Mouse (Mus musculus) Patski (cell line): ENCODE data around the gene Slc25a45. TPM values are rescaled to one million over a fixed set of nuclear protein-coding genes. Genes with fewer than 3 reads are reported as not detected.
A peak's percentile ranks its signal among the peaks of the same experiment; 100 is the strongest.

Experiments
- ATAC-seq: fragments of 100-300 bp; one replicate; pipeline ENCODE4 v1.8.0; 2021
- CTCF ChIA-PET: fragments of 350-600 bp; sonication (Branson Sonifier 250); formaldehyde crosslinking; loops from one replicate; lab custom pipeline; 2022; ENCODE audit warnings: inconsistent platforms; lab: Charles Lee
- POLR2A ChIA-PET: fragments of 350-600 bp; sonication (Branson Sonifier 250); formaldehyde crosslinking; loops from one replicate; lab custom pipeline; 2022; ENCODE audit warnings: antibody characterized with exemption, inconsistent platforms; lab: Charles Lee
- DNase-seq: peaks from one replicate; pipeline ENCODE4 v3.0.0-alpha.2; 2011; ENCODE audit warnings: low read depth, low spot score
- H3K27me3 ChIP-seq: fragments of 371-371 bp; one replicate; pipeline ENCODE4 v1.5.1; 2021
- CTCF ChIP-seq: fragments of 100-300 bp; IDR thresholded peaks from one replicate; pipeline ENCODE4 v1.5.1; 2021
- in situ Hi-C: fragments of 300-500 bp; cut with MboI; formaldehyde crosslinking; loops from 3 replicates; pipeline ENCODE4 v1.11.1; 2018; ENCODE audit warnings: low pct_unique_long_range_greater_than_20kb, mixed read lengths
- polyA plus RNA-seq: library from polyadenylated mRNA; unstranded; gene quantifications from one replicate; pipeline ENCODE4 v1.2.3, GENCODE M21; 2021

Slc25a45 gene
- polyA plus RNA-seq, 1 experiment from 2014 or later, result 7.1 TPM

GRCm38 (mm10) chr19:5923990-5924712 is 46.5 kb downstream of the Slc25a45 start:
- no peak for DNase-seq
- H3K27me3 ChIP-seq, result no peaks in the 10 kb centered on the region
- peak; percentile 36 for ATAC-seq
- in situ Hi-C loops, result loop anchor here (5.0 kb wide), 2 partner anchors 38 to 93 kb away; partner anchors contain the start of genes Capn1 and Pola2
- CTCF ChIA-PET, result interaction anchor here (0.8 to 5.9 kb wide), 18 partner anchors 9 to 137 kb away, joined by 3 to 100 read pairs (median 5); partner anchors contain the start of genes Capn1, Dpf2 and Pola2
- peak; percentile 98 for TF ChIP-seq CTCF
- POLR2A ChIA-PET, result interaction anchor here (0.7 to 2.8 kb wide), 4 partner anchors 13 to 92 kb away, joined by 3 to 25 read pairs (median 4); partner anchors contain the start of gene Capn1

DNA sequence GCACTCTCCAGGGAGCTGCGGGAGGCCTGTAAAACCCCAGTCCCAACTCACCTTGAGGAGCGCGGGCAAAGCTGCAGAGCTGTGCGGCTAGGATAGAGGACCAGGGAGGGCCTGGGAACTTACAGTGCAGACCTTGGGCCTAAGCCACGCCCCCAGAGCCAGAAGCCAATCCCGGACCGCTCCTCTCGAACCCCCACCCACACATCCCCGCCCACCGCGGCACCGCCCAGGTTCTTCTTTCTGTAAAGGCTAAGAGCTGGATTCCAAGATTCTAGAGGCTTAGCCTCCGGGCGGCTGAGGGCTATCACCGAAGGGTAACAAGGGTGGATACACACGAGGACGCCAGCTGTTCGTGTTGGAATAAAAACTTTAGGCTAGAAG is 47.1 kb downstream of the Slc25a45 start, which contains the start of gene Cdc42ep2:
Gene Cdc42ep2 (minus strand): TSS at position 104 of the 381 bp plus-strand sequence.
- H3K27me3 ChIP-seq, result no peaks in the 10 kb centered on the region
- TF ChIP-seq CTCF, result no peak
- ATAC-seq (peak; percentile 87), DNase-seq (no peak)
- in situ Hi-C loops, result loop anchor here (5.0 kb wide), 2 partner anchors 38 to 93 kb away; partner anchors contain the start of genes Capn1 and Pola2
- POLR2A ChIA-PET, result interaction anchor here (2.8 kb wide), 1 partner anchor 31 kb away, joined by 25 read pairs; no protein-coding TSS in a partner anchor
- CTCF ChIA-PET, result interaction anchor here (0.8 to 5.9 kb wide), 16 partner anchors 10 to 138 kb away, joined by 3 to 100 read pairs (median 5); partner anchors contain the start of genes Capn1, Dpf2 and Pola2

- ChIA-PET POLR2A (interaction anchor here (0.8 to 2.8 kb wide), 5 partner anchors 16 to 80 kb away, joined by 3 to 25 read pairs (median 3); no protein-coding TSS in a partner anchor), CTCF (interaction anchor here (1.0 to 5.9 kb wide), 9 partner anchors 11 to 138 kb away, joined by 3 to 100 read pairs (median 7); partner anchors contain the start of genes Capn1, Dpf2 and Pola2)
- ATAC-seq (no peak), DNase-seq (no peak)
- H3K27me3 ChIP-seq, result no peaks in the 10 kb centered on the region
- in situ Hi-C loops, result no loop called here
- TF ChIP-seq CTCF, result no peak
Measured at GRCm38 (mm10) chr19:5925311-5925855, 47.8 kb downstream of the Slc25a45 start.

DNA sequence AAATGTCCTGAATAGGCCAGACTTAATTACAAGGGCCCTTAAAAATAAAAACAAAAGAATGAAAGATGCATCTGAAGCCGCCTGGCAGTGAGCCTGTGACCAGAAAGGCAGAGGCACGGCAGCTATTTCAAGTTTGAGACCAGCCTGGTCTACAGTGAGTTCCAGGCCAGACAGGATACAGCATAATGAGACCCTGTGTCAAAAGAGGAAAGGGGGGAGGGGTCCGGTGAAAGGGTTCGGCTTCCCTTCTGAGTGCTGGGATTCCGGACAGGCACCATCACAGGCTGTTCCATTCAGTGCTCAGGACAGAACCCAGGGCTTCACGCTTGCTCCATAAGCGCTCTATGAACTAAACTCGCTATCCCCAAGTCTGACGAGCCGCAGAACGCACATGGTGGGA is 49.4 kb downstream of the Slc25a45 start:
- CTCF ChIA-PET, result interaction anchor here (5.9 kb wide), 1 partner anchor 29 kb away, joined by 100 read pairs; no protein-coding TSS in a partner anchor
- POLR2A ChIA-PET, result no interaction called here
- no peak for ATAC-seq
- in situ Hi-C loops, result no loop called here
- no peak for DNase-seq
- TF ChIP-seq CTCF, result no peak
- no peaks in the 10 kb centered on the region for H3K27me3 ChIP-seq

GRCm38 (mm10) chr19:5927532-5927931 is 49.9 kb downstream of the Slc25a45 start:
- DNase-seq, result no peak
- ChIA-PET CTCF (no interaction called here), POLR2A (interaction anchor here (0.7 kb wide), 2 partner anchors 93 to 128 kb away, joined by 5 read pairs; no protein-coding TSS in a partner anchor)
- no peaks in the 10 kb centered on the region for H3K27me3 ChIP-seq
- in situ Hi-C loops, result no loop called here
- TF ChIP-seq CTCF, result no peak
- no peak for ATAC-seq

GRCm38 (mm10) chr19:5928104-5928503 is 50.5 kb downstream of the Slc25a45 start:
- ChIA-PET CTCF (interaction anchor here (2.8 kb wide), 1 partner anchor 28 kb away, joined by 12 read pairs; no protein-coding TSS in a partner anchor), POLR2A (interaction anchor here (0.6 to 0.7 kb wide), 4 partner anchors 93 to 1577 kb away, joined by 5 to 7 read pairs (median 6); partner anchors contain the start of gene Syvn1)
- H3K27me3 ChIP-seq, result no peaks in the 10 kb centered on the region
- in situ Hi-C loops, result no loop called here
- no peak for DNase-seq
- no peak for ATAC-seq
- TF ChIP-seq CTCF, result no peak

- H3K27me3 ChIP-seq, result no peaks in the 10 kb centered on the region
- DNase-seq, result no peak
- in situ Hi-C loops, result no loop called here
- ChIA-PET CTCF (interaction anchor here (2.8 kb wide), 1 partner anchor 27 kb away, joined by 12 read pairs; no protein-coding TSS in a partner anchor), POLR2A (interaction anchor here (0.6 kb wide), 3 partner anchors 17 to 1577 kb away, joined by 7 to 8 read pairs (median 7); partner anchors contain the start of gene Syvn1)
- no peak for TF ChIP-seq CTCF
- no peak for ATAC-seq
Measured at GRCm38 (mm10) chr19:5928546-5928945, 50.9 kb downstream of the Slc25a45 start.

- ChIA-PET POLR2A (interaction anchor here (0.7 to 1.1 kb wide), 3 partner anchors 10 to 26 kb away, joined by 3 to 4 read pairs (median 3); partner anchors contain the start of gene Dpf2), CTCF (interaction anchor here (0.9 to 2.8 kb wide), 3 partner anchors 10 to 26 kb away, joined by 3 to 12 read pairs (median 4); no protein-coding TSS in a partner anchor)
- TF ChIP-seq CTCF, result no peak
- H3K27me3 ChIP-seq, result no peaks in the 10 kb centered on the region
- no peak for DNase-seq
- in situ Hi-C loops, result no loop called here
- no peak for ATAC-seq
Measured at GRCm38 (mm10) chr19:5929634-5930596, 52.3 kb downstream of the Slc25a45 start.

DNA sequence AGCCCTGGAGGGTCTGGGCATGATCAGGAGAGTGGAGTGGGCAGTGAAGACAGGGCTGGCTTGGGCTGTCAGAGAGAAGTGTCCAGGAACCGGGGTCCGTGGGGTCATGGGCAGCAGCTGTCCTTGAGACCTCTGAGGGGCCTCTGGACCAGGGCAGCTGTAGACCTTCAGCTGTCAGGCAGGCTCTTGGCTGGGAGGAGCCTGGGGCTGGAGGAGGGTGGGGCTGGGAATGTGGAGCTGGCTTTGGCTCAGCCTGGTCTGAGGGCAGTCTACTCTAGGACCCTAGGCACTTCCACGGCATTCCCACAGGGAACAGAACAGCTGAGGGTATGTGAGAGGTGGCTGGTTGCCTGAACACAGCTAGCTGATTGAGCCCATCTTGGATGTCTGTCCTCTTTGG is 57.7 kb downstream of the Slc25a45 start:
- ATAC-seq (no peak), DNase-seq (no peak)
- no peak for TF ChIP-seq CTCF
- CTCF ChIA-PET, result interaction anchor here (1.2 to 1.8 kb wide), 2 partner anchors 21 to 148 kb away, joined by 3 to 5 read pairs; no protein-coding TSS in a partner anchor
- POLR2A ChIA-PET, result interaction anchor here (0.6 kb wide), 1 partner anchor 241 kb away, joined by 3 read pairs; no protein-coding TSS in a partner anchor
- no peaks in the 10 kb centered on the region for H3K27me3 ChIP-seq
- in situ Hi-C loops, result no loop called here

Other genes with a start within 250 kb of the Slc25a45 start
- gene Rela, start 240.3 kb upstream of the Slc25a45 start, polyA plus RNA-seq, result 94.7 TPM
- gene Sipa1, start 214.1 kb upstream of the Slc25a45 start, polyA plus RNA-seq, result 18.1 TPM
- gene Map3k11, start 189.1 kb upstream of the Slc25a45 start, polyA plus RNA-seq, result 45.5 TPM
- 78.8 TPM for gene Pcnx3, start 188.9 kb upstream of the Slc25a45 start, polyA plus RNA-seq
- gene Kcnk7, start 173.4 kb upstream of the Slc25a45 start, polyA plus RNA-seq, result 0.06 TPM
- 39.7 TPM for gene Ehbp1l1, start 151.5 kb upstream of the Slc25a45 start, polyA plus RNA-seq
- 73.0 TPM for gene Fam89b, start 148.2 kb upstream of the Slc25a45 start, polyA plus RNA-seq
- 747 TPM for gene Ltbp3, start 136.9 kb upstream of the Slc25a45 start, polyA plus RNA-seq
- gene Scyl1, start 106.4 kb upstream of the Slc25a45 start, polyA plus RNA-seq, result 117 TPM
- gene Frmd8, start 2.5 kb upstream of the Slc25a45 start, polyA plus RNA-seq, result 30.4 TPM
- gene Tigd3, start 16.3 kb downstream of the Slc25a45 start, polyA plus RNA-seq, result 1.2 TPM
- 94.5 TPM for gene Dpf2, start 35.2 kb downstream of the Slc25a45 start, polyA plus RNA-seq
- gene Cdc42ep2, start 47.0 kb downstream of the Slc25a45 start, polyA plus RNA-seq, result 6.5 TPM
- gene Pola2, start 86.4 kb downstream of the Slc25a45 start, polyA plus RNA-seq, result 24.0 TPM
- not detected for gene Slc22a20, start 108.3 kb downstream of the Slc25a45 start, polyA plus RNA-seq
- gene Capn1, start 138.1 kb downstream of the Slc25a45 start, polyA plus RNA-seq, result 70.4 TPM
- 55.2 TPM for gene Syvn1, start 168.8 kb downstream of the Slc25a45 start, polyA plus RNA-seq
- 68.9 TPM for gene Mrpl49, start 180.0 kb downstream of the Slc25a45 start, polyA plus RNA-seq
- gene Fau, start 180.0 kb downstream of the Slc25a45 start, polyA plus RNA-seq, result 1,123 TPM
- gene Znhit2, start 183.4 kb downstream of the Slc25a45 start, polyA plus RNA-seq, result 38.3 TPM
- 21.5 TPM for gene Tm7sf2, start 190.6 kb downstream of the Slc25a45 start, polyA plus RNA-seq
- gene Vps51, start 199.4 kb downstream of the Slc25a45 start, polyA plus RNA-seq, result 63.3 TPM
- 0.15 TPM for gene Tmem262, start 202.2 kb downstream of the Slc25a45 start, polyA plus RNA-seq
- gene Gm28374, start 204.4 kb downstream of the Slc25a45 start, polyA plus RNA-seq, result 0.83 TPM
- gene Zfpl1, start 207.1 kb downstream of the Slc25a45 start, polyA plus RNA-seq, result 59.4 TPM
- gene Cdca5, start 207.2 kb downstream of the Slc25a45 start, polyA plus RNA-seq, result 16.4 TPM
- 0.33 TPM for gene AC131692.1, start 216.6 kb downstream of the Slc25a45 start, polyA plus RNA-seq
- gene Naaladl1, start 228.0 kb downstream of the Slc25a45 start, polyA plus RNA-seq, result 0.54 TPM
- gene Sac3d1, start 240.8 kb downstream of the Slc25a45 start, polyA plus RNA-seq, result 17.0 TPM